Mouse (Mus musculus) T-cell, adult 2 months (primary cell): Measurements from ENCODE around the gene Ceacam1.
A peak's percentile ranks its signal among the peaks of the same experiment; 100 is the strongest.
"Not testable (repeated sequence)": the region's sequence is repeated elsewhere in the genome, so short reads cannot be mapped to it uniquely, and the experiment has no call there.

Source experiments
- DNase-seq: peaks from one replicate; pipeline ENCODE4 v3.0.0; 2022; ENCODE audit warnings: low spot score

Ceacam1 gene

GRCm38 (mm10) chr7:25439978-25440815, 37.2 kb downstream of the Ceacam1 start:
- DNase-seq: no peak

- no peak for DNase-seq
These were observed 38.1 kb downstream of the Ceacam1 start for GRCm38 (mm10) chr7:25439124-25439822.

GRCm38 (mm10) chr7:25436704-25437103, 40.7 kb downstream of the Ceacam1 start:
- DNase-seq: no peak

- DNase-seq: no peak
These were observed 41.2 kb downstream of the Ceacam1 start for GRCm38 (mm10) chr7:25436226-25436625.

- DNase-seq: no peak
These were observed 41.9 kb downstream of the Ceacam1 start for GRCm38 (mm10) chr7:25435546-25435851.

- DNase-seq: no peak
These were observed 42.5 kb downstream of the Ceacam1 start for GRCm38 (mm10) chr7:25434654-25435545.

- DNase-seq: no peak
These were observed 43.4 kb downstream of the Ceacam1 start for GRCm38 (mm10) chr7:25433781-25434560.

- no peak for DNase-seq
These were observed 44.3 kb downstream of the Ceacam1 start for GRCm38 (mm10) chr7:25433007-25433541.

GRCm38 (mm10) chr7:25432381-25432780, 45.0 kb downstream of the Ceacam1 start:
- DNase-seq: no peak

- DNase-seq: no peak
These were observed 47.3 kb downstream of the Ceacam1 start for GRCm38 (mm10) chr7:25429886-25430784.

GRCm38 (mm10) chr7:25428321-25428720, 49.1 kb downstream of the Ceacam1 start:
- no peak for DNase-seq

GRCm38 (mm10) chr7:25427144-25427543, 50.3 kb downstream of the Ceacam1 start:
- no peak for DNase-seq

- not testable (repeated sequence) for DNase-seq
These were observed 51.0 kb downstream of the Ceacam1 start for GRCm38 (mm10) chr7:25426380-25426779.

- peak; percentile 77 for DNase-seq
These were observed 53.0 kb downstream of the Ceacam1 start for GRCm38 (mm10) chr7:25424429-25424828.

GRCm38 (mm10) chr7:25422286-25422841, 55.0 kb downstream of the Ceacam1 start:
- no peak for DNase-seq

- no peak for DNase-seq
These were observed 57.5 kb downstream of the Ceacam1 start for GRCm38 (mm10) chr7:25419943-25420342.

- DNase-seq: no peak
These were observed 57.9 kb downstream of the Ceacam1 start for GRCm38 (mm10) chr7:25419536-25419935.

- DNase-seq: no peak
These were observed 59.8 kb downstream of the Ceacam1 start for GRCm38 (mm10) chr7:25417597-25417996.

GRCm38 (mm10) chr7:25412833-25413441, 64.5 kb downstream of the Ceacam1 start, which contains the start of gene Cxcl17:
Gene Cxcl17, minus strand, starts transcription at chr7:25412886.
- no peak for DNase-seq
